Mouse (Mus musculus) neural tube, embryonic 14.5 days (tissue): ENCODE data around the gene Tbc1d1. TPM values are rescaled to one million over a fixed set of nuclear protein-coding genes. Genes with fewer than 3 reads are reported as not detected.

Source experiments
- ATAC-seq: fragments of 200-750 bp; cut with Nextera tagmentation; 2 replicates; pipeline ENCODE4 v1.8.0; 2017; ENCODE audit warnings: low read depth, mild to moderate bottlenecking, moderate TSS enrichment, moderate library complexity
- H3K27ac ChIP-seq: fragments of 300-500 bp; sonication (generic); 2 replicates; pipeline ENCODE4 v1.5.1; 2014; ENCODE audit warnings: low read depth, mild to moderate bottlenecking, control low read depth, low read length, moderate library complexity, mixed read lengths
- H3K27me3 ChIP-seq: fragments of 300-500 bp; sonication (generic); 2 replicates; pipeline ENCODE4 v1.6.1; 2014; ENCODE audit warnings: low read length; ENCODE audit not compliant: control insufficient read depth, insufficient read depth
- H3K36me3 ChIP-seq: fragments of 300-500 bp; sonication (generic); 2 replicates; pipeline ENCODE4 v1.6.1; 2014; ENCODE audit warnings: low read length, mixed read lengths; ENCODE audit not compliant: control insufficient read depth, insufficient read depth
- H3K4me1 ChIP-seq: fragments of 300-500 bp; sonication (generic); 2 replicates; pipeline ENCODE4 v1.6.1; 2014; ENCODE audit warnings: low read length; ENCODE audit not compliant: control insufficient read depth, insufficient read depth
- H3K4me2 ChIP-seq: fragments of 300-500 bp; sonication (generic); 2 replicates; pipeline ENCODE4 v1.6.1; 2014; ENCODE audit warnings: mild to moderate bottlenecking, low read depth, low read length, control low read depth
- H3K4me3 ChIP-seq: fragments of 300-500 bp; sonication (generic); 2 replicates; pipeline ENCODE4 v1.5.1; 2014; ENCODE audit warnings: low read depth, low read length, control low read depth, mixed read lengths
- H3K9ac ChIP-seq: fragments of 300-500 bp; sonication (generic); replicated peaks from 2 replicates; pipeline ENCODE4 v1.6.1; 2014; ENCODE audit warnings: low read depth, mild to moderate bottlenecking, control low read depth, low read length, mixed read lengths
- H3K9me3 ChIP-seq: fragments of 300-500 bp; sonication (generic); 2 replicates; pipeline ENCODE4 v1.6.1; 2016; ENCODE audit warnings: low read length; ENCODE audit not compliant: control insufficient read depth
- WGBS: fragments of 180-500 bp; shearing (Covaris S2); extraction: QIAGEN DNeasy Blood & Tissue Kit; methylation state at CpG from one replicate; pipeline ENCODE4 v1.1.7; 2014; 5-methylcytosine and 5-hydroxymethylcytosine counted together
- polyA plus RNA-seq: library from polyadenylated mRNA; unstranded; fragments of >200 nt; fragmentation: Nextera tagmentation; extraction: Ambion mirVana; gene quantifications from 2 replicates; pipeline ENCODE4 v1.2.1, GENCODE M21; 2014

Tbc1d1 gene
- polyA plus RNA-seq, 1 experiment from 2014 or later, result 16.0 TPM

GRCm38 (mm10) chr5:64363859-64364406 lies 207.8 kb downstream of the Tbc1d1 start:
- no peaks in the 10 kb centered on the region for H3K27me3 ChIP-seq
- ATAC-seq, result peak; percentile 42
- WGBS, result 27% methylated on average over 5 of the region's 5 CpGs
- no peak overlapping the region; the same call in 1 of the 2 replicates for H3K27ac ChIP-seq
- H3K4me3 ChIP-seq, result no peak overlapping the region
- no peak overlapping the region for H3K4me2 ChIP-seq
- H3K9me3 ChIP-seq, result no peaks in the 10 kb centered on the region
- H3K9ac ChIP-seq, result no peak overlapping the region
- peaks cover 8% of the 10 kb centered on the region for H3K4me1 ChIP-seq
- no peaks in the 10 kb centered on the region for H3K36me3 ChIP-seq

- Histone ChIP-seq H3K4me2 (no peak overlapping the region), H3K4me3 (no peak overlapping the region), H3K4me1 (peaks cover 8% of the 10 kb centered on the region), H3K27me3 (no peaks in the 10 kb centered on the region), H3K27ac (peak overlapping the region; percentile 22; the same call in 1 of the 2 replicates), H3K9ac (no peak overlapping the region), H3K9me3 (no peaks in the 10 kb centered on the region), H3K36me3 (no peaks in the 10 kb centered on the region)
- WGBS, result 46% methylated on average over 7 of the region's 7 CpGs
- ATAC-seq, result peak; percentile 65
Observed at GRCm38 (mm10) chr5:64364432-64365125, 208.5 kb downstream of the Tbc1d1 start.

GRCm38 (mm10) chr5:64365187-64366066 lies 209.3 kb downstream of the Tbc1d1 start:
- Histone ChIP-seq H3K36me3 (no peaks in the 10 kb centered on the region), H3K27ac (no peak overlapping the region), H3K4me1 (peaks cover 8% of the 10 kb centered on the region), H3K4me2 (no peak overlapping the region), H3K27me3 (no peaks in the 10 kb centered on the region), H3K4me3 (no peak overlapping the region), H3K9me3 (no peaks in the 10 kb centered on the region), H3K9ac (no peak overlapping the region)
- WGBS, result 71% methylated on average over 11 of the region's 11 CpGs
- ATAC-seq, result no peak

GRCm38 (mm10) chr5:64366113-64366512 lies 210.0 kb downstream of the Tbc1d1 start:
- 93% methylated on average over 9 of the region's 9 CpGs for WGBS
- H3K36me3 ChIP-seq, result no peaks in the 10 kb centered on the region
- H3K9ac ChIP-seq, result no peak overlapping the region
- H3K4me3 ChIP-seq, result no peak overlapping the region
- H3K27ac ChIP-seq, result no peak overlapping the region
- ATAC-seq, result no peak
- no peak overlapping the region for H3K4me2 ChIP-seq
- H3K27me3 ChIP-seq, result no peaks in the 10 kb centered on the region
- H3K9me3 ChIP-seq, result no peaks in the 10 kb centered on the region
- H3K4me1 ChIP-seq, result peaks cover 8% of the 10 kb centered on the region

GRCm38 (mm10) chr5:64367426-64367825 lies 211.3 kb downstream of the Tbc1d1 start:
- no peaks in the 10 kb centered on the region for H3K27me3 ChIP-seq
- no peak overlapping the region for H3K4me2 ChIP-seq
- peak; percentile 51; the same call in 1 of the 2 replicates for ATAC-seq
- peaks cover 8% of the 10 kb centered on the region for H3K4me1 ChIP-seq
- no peaks in the 10 kb centered on the region for H3K9me3 ChIP-seq
- H3K27ac ChIP-seq, result no peak overlapping the region
- no peaks in the 10 kb centered on the region for H3K36me3 ChIP-seq
- no peak overlapping the region for H3K4me3 ChIP-seq
- WGBS, result 25% methylated on average over 8 of the region's 8 CpGs
- H3K9ac ChIP-seq, result no peak overlapping the region

GRCm38 (mm10) chr5:64371331-64371831 lies 215.3 kb downstream of the Tbc1d1 start:
- H3K27ac ChIP-seq, result no peak overlapping the region
- no peak overlapping the region for H3K4me2 ChIP-seq
- no peak for ATAC-seq
- H3K9me3 ChIP-seq, result no peaks in the 10 kb centered on the region
- no peak overlapping the region for H3K4me3 ChIP-seq
- H3K9ac ChIP-seq, result no peak overlapping the region
- no peaks in the 10 kb centered on the region for H3K27me3 ChIP-seq
- no peaks in the 10 kb centered on the region for H3K36me3 ChIP-seq
- no peaks in the 10 kb centered on the region for H3K4me1 ChIP-seq

- H3K4me3 ChIP-seq, result no peak overlapping the region
- H3K4me1 ChIP-seq, result no peaks in the 10 kb centered on the region
- no peak overlapping the region for H3K9ac ChIP-seq
- no peaks in the 10 kb centered on the region for H3K36me3 ChIP-seq
- no peak overlapping the region for H3K27ac ChIP-seq
- no peak overlapping the region for H3K4me2 ChIP-seq
- H3K27me3 ChIP-seq, result no peaks in the 10 kb centered on the region
- peak; percentile 47; the same call in 1 of the 2 replicates for ATAC-seq
- 61% methylated on average over 13 of the region's 13 CpGs for WGBS
- H3K9me3 ChIP-seq, result no peaks in the 10 kb centered on the region
Observed at GRCm38 (mm10) chr5:64372292-64372961, 216.3 kb downstream of the Tbc1d1 start.

GRCm38 (mm10) chr5:64373695-64374094 lies 217.6 kb downstream of the Tbc1d1 start:
- Histone ChIP-seq H3K9me3 (no peaks in the 10 kb centered on the region), H3K27me3 (no peaks in the 10 kb centered on the region), H3K36me3 (no peaks in the 10 kb centered on the region), H3K4me3 (no peak overlapping the region), H3K27ac (no peak overlapping the region), H3K9ac (no peak overlapping the region), H3K4me1 (0 out of 2 replicates have a peak, but pooled peaks cover 3% of the 10 kb centered on the region), H3K4me2 (no peak overlapping the region)
- 94% methylated on average over 5 of the region's 5 CpGs for WGBS
- ATAC-seq, result no peak
